Mouse (Mus musculus) neural tube, embryonic 10.5 days (tissue): ENCODE data around the gene 4930469K13Rik.

Experiments
- DNase-seq: peaks from one replicate; pipeline ENCODE4 v3.0.0-alpha.2; 2017; ENCODE audit warnings: low spot score; ENCODE audit errors: extremely low spot score

Gene 4930469K13Rik

DNA sequence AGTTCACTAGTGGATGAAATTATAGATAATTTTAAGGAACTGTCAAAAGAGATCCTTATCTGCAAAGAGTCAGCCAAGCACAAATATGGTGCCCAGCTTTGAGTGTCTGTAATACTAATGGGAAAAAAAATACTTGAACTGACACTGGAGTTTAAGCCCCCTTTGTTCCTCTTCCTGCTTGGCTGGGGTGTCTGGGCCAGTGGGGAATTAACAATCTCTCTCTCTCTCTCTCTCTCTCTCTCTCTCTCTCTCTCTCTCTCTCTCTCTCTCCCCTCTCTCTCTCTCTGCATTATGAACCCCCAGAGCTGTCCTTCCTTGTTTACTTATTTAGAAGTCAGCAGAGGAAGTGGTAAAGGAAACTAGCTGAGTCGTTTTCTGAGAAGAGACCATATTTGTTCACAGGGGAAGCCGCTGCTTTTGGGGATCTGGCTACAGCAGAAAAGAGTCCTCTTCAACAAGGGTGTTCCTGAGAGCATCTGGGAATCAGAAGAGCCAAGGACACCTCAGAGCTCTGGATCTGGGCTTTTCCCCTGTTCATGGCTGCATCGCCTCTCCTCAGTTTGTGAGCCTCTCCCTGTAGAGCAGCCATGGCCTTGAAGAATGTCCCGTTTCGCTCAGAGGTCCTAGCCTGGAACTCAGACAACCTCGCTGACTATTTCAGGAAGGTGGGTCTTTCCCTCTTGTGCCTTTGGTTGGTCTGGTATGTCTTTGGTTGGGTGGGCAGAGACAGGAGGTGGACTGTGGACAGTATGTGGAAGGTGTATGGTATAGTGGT, 51.4 kb downstream of the 4930469K13Rik start, which contains the start of gene Lcp2:
Gene Lcp2 (plus strand): TSS at position 154 of the 775 bp plus-strand sequence.
- no peak for DNase-seq

DNA sequence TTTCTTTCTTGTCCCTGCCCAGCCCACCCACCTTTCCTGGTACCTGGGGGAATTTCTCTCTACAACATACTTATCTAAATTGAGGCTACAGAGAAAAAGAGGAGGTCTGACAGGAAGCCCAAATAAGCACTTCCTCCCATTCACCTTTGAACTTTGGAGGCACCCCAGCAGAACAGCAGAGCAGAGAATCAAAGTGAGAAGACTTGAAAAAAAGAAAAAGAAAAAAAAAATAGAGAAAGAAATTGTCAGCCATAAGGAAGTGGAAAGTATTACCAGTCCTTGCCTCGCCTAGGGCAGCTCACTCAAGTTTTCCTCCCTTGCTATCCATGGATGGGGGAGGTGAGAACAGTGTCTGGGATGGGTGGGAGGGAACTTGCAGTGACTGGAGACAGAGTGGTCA, 55.5 kb downstream of the 4930469K13Rik start:
- DNase-seq, result no peak

GRCm38 (mm10) chr11:34040061-34040460, 58.3 kb downstream of the 4930469K13Rik start:
- DNase-seq, result no peak

DNA sequence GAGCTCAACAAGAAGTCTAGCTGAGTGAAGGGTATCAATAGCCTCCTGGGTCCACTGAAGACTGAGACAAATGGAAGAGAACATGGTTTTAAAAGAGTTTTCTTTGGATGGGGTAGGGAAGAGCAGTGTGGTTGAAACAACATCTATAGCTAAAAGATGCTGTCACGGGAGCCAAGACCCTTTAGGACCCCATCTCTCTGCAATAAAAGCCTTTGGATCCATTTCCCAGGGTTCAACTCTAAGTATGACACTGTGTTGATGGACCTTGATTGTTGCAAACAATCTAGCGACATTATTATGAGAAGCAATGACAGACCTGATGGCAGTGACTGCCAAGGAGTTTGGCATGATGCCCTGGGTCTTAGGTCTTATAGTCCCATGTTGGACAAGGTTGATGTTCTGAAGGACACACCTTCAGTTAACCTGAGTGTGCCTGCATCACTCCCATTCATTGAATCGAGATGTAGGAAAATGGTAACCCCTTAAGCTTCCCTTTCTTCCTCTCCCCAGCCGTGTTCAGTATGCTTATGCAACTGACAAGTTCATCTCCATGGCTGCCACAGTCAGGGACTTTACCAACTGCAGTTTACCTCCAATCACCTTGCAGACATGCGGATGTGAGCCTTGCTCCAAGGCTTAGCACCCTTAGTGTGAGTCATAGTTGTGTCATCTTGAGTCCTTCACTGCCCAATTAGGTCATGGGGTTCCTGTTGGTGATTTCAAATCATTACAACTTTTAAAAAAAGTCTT, 62.3 kb downstream of the 4930469K13Rik start:
- DNase-seq, result no peak

GRCm38 (mm10) chr11:34034794-34035193, 63.6 kb downstream of the 4930469K13Rik start:
- no peak for DNase-seq

DNA sequence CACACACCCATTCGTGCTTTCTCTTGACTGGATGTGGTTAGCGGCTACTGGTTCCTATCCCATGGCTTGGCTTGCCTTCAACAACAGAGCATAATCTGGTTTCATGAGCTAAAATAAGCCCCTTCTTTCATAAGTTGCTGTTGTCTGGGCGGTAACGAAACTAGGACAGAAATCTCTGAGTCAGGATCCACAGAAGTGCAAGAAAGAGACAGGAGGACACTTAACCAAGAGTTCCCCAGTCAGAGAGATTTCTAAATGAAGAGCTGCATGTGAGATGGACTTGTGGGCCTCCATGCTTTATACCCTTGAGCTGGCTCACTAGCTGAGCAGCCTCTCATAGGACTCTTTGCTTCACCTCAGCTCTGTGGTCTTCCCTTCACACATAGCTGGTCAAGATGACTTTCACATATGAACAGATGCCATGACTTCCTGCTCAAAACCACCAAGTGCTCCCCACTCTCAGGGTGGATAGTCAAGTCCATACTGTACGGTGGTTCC, 64.3 kb downstream of the 4930469K13Rik start:
- DNase-seq, result no peak

DNA sequence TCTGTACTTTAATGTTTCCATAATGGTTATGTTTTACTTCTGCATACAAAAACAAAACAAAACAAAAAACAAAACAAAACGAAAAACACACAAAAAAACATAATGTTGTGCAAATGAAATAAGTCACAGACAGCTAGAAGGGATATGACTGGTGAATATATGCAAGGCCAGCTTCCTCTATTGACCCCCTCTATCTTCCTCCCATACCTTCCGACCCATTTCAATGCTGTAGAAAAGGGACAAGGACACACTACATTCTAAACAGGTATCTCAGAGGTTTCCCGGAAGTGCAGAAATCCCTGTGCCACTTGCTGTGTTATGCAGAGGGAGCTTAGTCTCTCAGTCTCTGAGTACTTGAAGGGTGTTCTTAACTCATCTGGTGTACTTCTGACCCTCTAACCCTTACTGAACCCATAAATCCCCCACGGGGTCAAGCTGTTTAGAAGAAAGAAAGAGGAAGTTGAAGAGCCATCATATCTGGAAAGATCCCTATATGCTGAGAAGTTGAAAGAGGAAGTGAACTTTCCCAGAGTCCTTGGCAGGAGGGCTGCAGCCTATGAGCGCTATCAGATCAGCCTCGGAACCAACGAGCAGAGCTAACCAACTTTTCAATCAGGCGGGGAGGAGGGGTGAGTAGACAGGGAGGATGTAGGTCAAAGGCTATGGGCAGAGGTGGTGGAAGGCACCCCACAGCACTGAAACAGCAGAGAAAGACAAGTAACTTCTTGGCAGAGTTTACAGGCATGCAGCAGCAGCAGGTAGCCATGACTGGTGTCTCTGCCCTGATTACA, 67.1 kb downstream of the 4930469K13Rik start:
- DNase-seq, result no peak

GRCm38 (mm10) chr11:34029658-34030057, 68.7 kb downstream of the 4930469K13Rik start:
- no peak for DNase-seq

GRCm38 (mm10) chr11:34025091-34025490, 73.3 kb downstream of the 4930469K13Rik start:
- DNase-seq, result no peak

- DNase-seq, result no peak
Measured at GRCm38 (mm10) chr11:34012007-34012652, 86.2 kb downstream of the 4930469K13Rik start.

GRCm38 (mm10) chr11:34010859-34011172, 87.5 kb downstream of the 4930469K13Rik start:
- DNase-seq, result no peak

GRCm38 (mm10) chr11:34010133-34010858, 88.1 kb downstream of the 4930469K13Rik start:
- no peak for DNase-seq

- DNase-seq, result no peak
Measured at GRCm38 (mm10) chr11:34009316-34010087, 88.9 kb downstream of the 4930469K13Rik start.

GRCm38 (mm10) chr11:34008702-34009101, 89.7 kb downstream of the 4930469K13Rik start:
- DNase-seq, result peak; percentile 29

DNA sequence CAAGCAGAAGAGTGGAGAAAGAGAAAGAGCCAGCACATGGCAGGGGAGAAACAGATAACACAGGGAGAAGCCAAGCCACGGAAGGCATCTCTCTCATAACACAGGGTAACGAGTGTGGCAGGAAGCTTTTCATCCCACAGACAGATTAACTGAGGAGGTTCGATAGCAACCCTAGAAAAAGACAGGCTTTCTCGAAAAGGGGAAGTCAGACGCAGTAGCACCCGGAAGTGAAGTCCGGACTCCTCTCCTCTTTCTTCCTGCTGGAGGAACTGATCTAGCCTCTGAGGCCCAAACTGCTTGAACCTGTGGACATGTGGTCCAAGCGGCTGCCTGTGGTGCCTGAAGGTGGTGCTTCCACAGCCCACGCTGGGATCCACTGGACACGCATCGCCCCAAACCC, 90.1 kb downstream of the 4930469K13Rik start:
- no peak for DNase-seq

DNA sequence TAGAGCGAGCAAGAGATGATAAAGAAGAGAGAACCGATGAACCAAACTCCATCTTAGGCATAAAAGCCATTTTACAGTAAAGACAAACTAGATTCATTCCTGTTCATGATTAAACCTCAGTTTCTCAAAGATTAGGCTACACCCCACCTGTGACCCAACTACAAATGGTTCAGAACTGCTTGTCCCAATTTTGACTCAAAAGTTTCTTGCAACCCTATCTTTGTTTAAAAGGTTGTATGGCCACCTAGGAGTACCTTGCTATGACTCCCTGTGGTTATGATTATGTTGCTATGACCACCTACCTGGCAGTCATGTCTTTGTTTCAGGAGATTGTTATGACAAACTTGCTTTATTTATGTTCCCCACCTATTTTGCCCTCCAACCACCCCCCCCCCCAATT, 90.7 kb downstream of the 4930469K13Rik start:
- no peak for DNase-seq

DNA sequence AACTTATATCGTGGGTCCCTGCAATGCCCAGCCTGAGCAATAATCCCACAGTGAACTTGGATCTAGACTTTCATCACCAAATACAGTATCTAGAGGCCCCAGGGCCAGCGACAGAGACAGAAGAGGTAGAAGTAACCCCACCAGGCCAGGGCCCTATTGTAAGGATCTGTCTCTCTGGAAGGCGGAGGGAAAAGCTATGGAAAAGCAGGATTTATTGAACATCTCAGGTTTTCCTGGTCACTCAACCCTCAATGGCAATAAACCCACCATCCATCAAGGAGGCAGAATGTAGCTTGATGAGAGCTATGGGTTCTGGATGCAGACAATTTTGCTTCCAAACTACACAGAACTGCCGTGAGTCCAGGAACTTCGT, 95.8 kb downstream of the 4930469K13Rik start:
- no peak for DNase-seq

DNA sequence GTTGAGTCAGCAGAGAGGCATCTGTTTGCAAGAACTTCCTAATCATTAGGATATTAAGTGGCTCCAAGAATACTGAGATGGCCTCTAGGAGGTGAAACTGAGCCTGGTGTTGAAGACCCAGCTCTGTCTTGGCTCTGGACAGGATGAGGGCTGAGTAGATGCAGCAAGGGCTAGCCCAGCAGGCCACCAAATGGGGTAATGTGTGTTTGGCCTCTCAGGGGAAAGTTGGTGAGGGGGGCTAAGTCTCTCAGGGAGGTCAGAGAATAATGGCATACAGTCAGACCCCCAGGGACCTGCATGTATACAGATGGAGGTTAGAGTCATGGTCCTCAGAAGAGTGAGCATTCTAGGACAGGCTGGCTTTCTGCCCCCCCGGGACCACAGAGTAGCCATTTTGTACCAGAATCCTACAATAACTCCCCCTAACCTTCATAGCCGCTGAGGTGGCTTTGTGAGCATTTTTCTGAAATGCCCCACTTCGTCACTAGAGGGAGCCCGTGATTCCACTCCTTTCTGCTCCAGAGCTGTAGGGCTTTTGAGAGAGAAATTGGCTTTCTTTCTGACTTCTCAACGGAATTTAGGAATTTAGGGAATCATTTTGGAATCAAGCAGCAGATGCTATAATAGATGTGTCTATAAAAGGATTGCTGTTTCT, 96.3 kb downstream of the 4930469K13Rik start:
- DNase-seq, result peak; percentile 30

- DNase-seq, result no peak
Measured at GRCm38 (mm10) chr11:34000416-34000815, 97.9 kb downstream of the 4930469K13Rik start.
